Mouse (Mus musculus) testis, adult 2 months (tissue): ENCODE measurements around the gene Cd274. TPM values are rescaled to one million over a fixed set of nuclear protein-coding genes. Genes with fewer than 3 reads are reported as not detected.

Experiments used
- H3K27ac ChIP-seq: fragments of 200-500 bp; 2 replicates; pipeline ENCODE4 v1.5.1; 2012; ENCODE audit warnings: low read depth, low read length; ENCODE audit not compliant: control insufficient read depth, insufficient read depth
- H3K27me3 ChIP-seq: fragments of 200-500 bp; 2 replicates; pipeline ENCODE4 v1.6.1; 2012; ENCODE audit warnings: mild to moderate bottlenecking, low read length, moderate library complexity; ENCODE audit not compliant: control insufficient read depth, insufficient read depth
- H3K36me3 ChIP-seq: fragments of 200-500 bp; 2 replicates; pipeline ENCODE4 v1.6.1; 2012; ENCODE audit warnings: mild to moderate bottlenecking, low read length; ENCODE audit not compliant: control insufficient read depth, insufficient read depth
- H3K4me1 ChIP-seq: fragments of 200-500 bp; 2 replicates; pipeline ENCODE4 v1.6.1; 2012; ENCODE audit warnings: low read length; ENCODE audit not compliant: control insufficient read depth, insufficient read depth
- H3K4me3 ChIP-seq: fragments of 200-500 bp; 2 replicates; pipeline ENCODE4 v1.5.1; 2012; ENCODE audit warnings: low read depth, mild to moderate bottlenecking, low read length, moderate library complexity, mixed read lengths; ENCODE audit not compliant: control insufficient read depth
- CTCF ChIP-seq: fragments of 200-500 bp; IDR thresholded peaks from 2 replicates; pipeline ENCODE4 v1.5.1; 2012; ENCODE audit warnings: low read depth, mild to moderate bottlenecking, inconsistent platforms, low read length, moderate library complexity; ENCODE audit not compliant: control insufficient read depth, insufficient read depth, insufficient replicate concordance
- POLR2A ChIP-seq: fragments of 200-500 bp; IDR thresholded peaks from 2 replicates; pipeline ENCODE4 v1.6.1; 2012; ENCODE audit warnings: low read depth, mild to moderate bottlenecking, inconsistent platforms, low read length, moderate library complexity; ENCODE audit not compliant: control insufficient read depth
- polyA plus RNA-seq: library from polyadenylated mRNA; depleted of rRNA; stranded (reverse); fragments of >200 nt; gene quantifications from 2 replicates; pipeline ENCODE4 v1.2.3, GENCODE M21; 2012

Cd274 gene
- polyA plus RNA-seq, 1 experiment: 1.3 TPM

- TF ChIP-seq POLR2A (no peak), CTCF (no peak)
- Histone ChIP-seq H3K4me3 (no peak overlapping the region), H3K4me1 (peaks cover 11% of the 10 kb centered on the region), H3K36me3 (no peaks in the 10 kb centered on the region), H3K27me3 (no peaks in the 10 kb centered on the region), H3K27ac (no peak overlapping the region)
Observed at GRCm38 (mm10) chr19:29364076-29364475, 3.2 kb upstream of the Cd274 start.

- H3K4me3 ChIP-seq: no peak overlapping the region
- H3K27me3 ChIP-seq: no peaks in the 10 kb centered on the region
- no peak for TF ChIP-seq POLR2A
Observed at GRCm38 (mm10) chr19:29365105-29365504, 2.1 kb upstream of the Cd274 start.

GRCm38 (mm10) chr19:29366226-29366968 is 858 bp upstream of the Cd274 start:
- peaks cover 10% of the 10 kb centered on the region for H3K4me1 ChIP-seq
- H3K4me3 ChIP-seq: peak overlapping the region; percentile 48

More at GRCm38 (mm10) chr19:29365105-29365504, 2.1 kb upstream of the Cd274 start:
- no peak overlapping the region for H3K27ac ChIP-seq
- H3K4me1 ChIP-seq: peaks cover 11% of the 10 kb centered on the region
- no peaks in the 10 kb centered on the region for H3K36me3 ChIP-seq

GRCm38 (mm10) chr19:29368041-29368440 is 786 bp downstream of the Cd274 start:
- Histone ChIP-seq H3K4me1 (peaks cover 8% of the 10 kb centered on the region), H3K4me3 (no peak overlapping the region), H3K36me3 (no peaks in the 10 kb centered on the region), H3K27ac (no peak overlapping the region), H3K27me3 (no peaks in the 10 kb centered on the region)
- TF ChIP-seq CTCF: no peak
- no peak for TF ChIP-seq POLR2A

More at GRCm38 (mm10) chr19:29366226-29366968, 858 bp upstream of the Cd274 start:
- H3K27me3 ChIP-seq: no peaks in the 10 kb centered on the region
- H3K36me3 ChIP-seq: no peaks in the 10 kb centered on the region
- H3K27ac ChIP-seq: no peak overlapping the region
- no peak for TF ChIP-seq CTCF
- TF ChIP-seq POLR2A: no peak

- Histone ChIP-seq H3K4me3 (no peak overlapping the region), H3K36me3 (no peaks in the 10 kb centered on the region), H3K27me3 (no peaks in the 10 kb centered on the region), H3K4me1 (peaks cover 8% of the 10 kb centered on the region), H3K27ac (no peak overlapping the region)
- TF ChIP-seq CTCF (no peak), POLR2A (no peak)
Observed at GRCm38 (mm10) chr19:29368671-29369309, 1.5 kb downstream of the Cd274 start.

- Histone ChIP-seq H3K36me3 (no peaks in the 10 kb centered on the region), H3K27ac (no peak overlapping the region), H3K27me3 (no peaks in the 10 kb centered on the region), H3K4me3 (no peak overlapping the region), H3K4me1 (peaks cover 8% of the 10 kb centered on the region)
- TF ChIP-seq POLR2A (no peak), CTCF (no peak)
Observed at GRCm38 (mm10) chr19:29370112-29370511, 2.9 kb downstream of the Cd274 start.

GRCm38 (mm10) chr19:29370545-29371283 is 3.5 kb downstream of the Cd274 start:
- Histone ChIP-seq H3K4me3 (no peak overlapping the region), H3K36me3 (no peaks in the 10 kb centered on the region), H3K4me1 (peaks cover 8% of the 10 kb centered on the region), H3K27me3 (no peaks in the 10 kb centered on the region), H3K27ac (no peak overlapping the region)
- no peak for TF ChIP-seq POLR2A
- TF ChIP-seq CTCF: no peak
